Mouse (Mus musculus): ENCODE measurements around the gene Noto.

DNA sequence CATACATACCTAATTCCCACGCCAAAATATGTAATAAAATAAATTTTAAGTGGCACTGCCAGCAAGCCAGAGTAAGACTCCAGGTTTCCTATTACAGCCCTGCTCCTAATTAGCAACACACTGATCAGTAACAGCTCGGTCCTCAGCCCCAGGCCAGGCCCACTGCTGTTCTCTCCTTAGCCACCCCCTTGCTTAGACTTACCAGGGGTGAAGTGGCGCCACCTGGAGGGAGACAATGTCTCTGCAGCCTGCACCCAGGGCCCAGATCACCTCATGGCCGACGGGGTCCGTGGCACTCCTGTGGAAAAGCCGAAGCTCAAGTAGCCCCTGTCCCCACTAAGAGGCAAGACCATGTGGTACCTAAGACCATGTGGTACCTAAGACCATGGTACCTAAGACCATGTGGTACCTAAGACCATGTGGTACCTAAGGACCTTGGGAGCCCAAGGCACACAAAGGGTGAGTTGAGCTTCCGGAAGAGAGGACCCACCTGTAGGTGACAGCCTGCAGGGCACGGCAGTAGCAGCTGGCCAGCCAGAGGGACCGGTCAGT lies 53.8 kb downstream of the Noto start:
- TF ChIP-seq GATA1 (IDR thresholded peaks at IDR 0.05; ENCODE audit: low read length) (no peak), TAL1 (IDR thresholded peaks at IDR 0.05; ENCODE audit: low read length) (no peak)
